Mouse (Mus musculus) MEL (cell line): Measurements from ENCODE around the gene Prep. TPM values are rescaled to one million over a fixed set of nuclear protein-coding genes. Genes with fewer than 3 reads are reported as not detected.

Experiments used
- DNase-seq: peaks from one replicate; pipeline ENCODE4 v3.0.0; 2011; ENCODE audit warnings: low read depth, low spot score
- H3K27ac ChIP-seq: 2 replicates; pipeline ENCODE4 v1.5.1; 2012; ENCODE audit warnings: low read depth, mild to moderate bottlenecking, control low read depth, low read length, moderate library complexity; ENCODE audit not compliant: control insufficient read depth
- H3K27me3 ChIP-seq, 2 experiments: fragments of 150-350 bp in 1 of 2; sonication (generic) in 1 of 2; 2 replicates each; pipeline ENCODE4 v1.6.1; 2012; ENCODE audit warnings: low read length in 2 of 2, mild to moderate bottlenecking in 2 of 2, improper control_type of control experiment in 1 of 2, moderate library complexity in 1 of 2; ENCODE audit not compliant: insufficient read depth in 2 of 2, control insufficient read depth in 1 of 2
- H3K36me3 ChIP-seq, 2 experiments: 2 replicates each; pipeline ENCODE4 v1.6.1; 2012 to 2014; ENCODE audit warnings: low read length in 2 of 2, improper control_type of control experiment in 1 of 2, inconsistent platforms in 1 of 2, mild to moderate bottlenecking in 1 of 2; ENCODE audit not compliant: insufficient read depth in 2 of 2, control insufficient read depth in 1 of 2
- H3K4me1 ChIP-seq, 2 experiments: fragments of 150-350 bp in 1 of 2; sonication (generic) in 1 of 2; 2 replicates each; pipeline ENCODE4 v1.6.1; 2012; ENCODE audit warnings: low read length in 2 of 2, improper control_type of control experiment in 1 of 2, mild to moderate bottlenecking in 1 of 2; ENCODE audit not compliant: insufficient read depth in 2 of 2, control insufficient read depth in 1 of 2
- H3K4me3 ChIP-seq, 2 experiments: fragments of 150-350 bp in 1 of 2; sonication (generic) in 1 of 2; 2 replicates each; pipeline ENCODE4 v1.5.1; 2012; ENCODE audit warnings: low read depth in 2 of 2, low read length in 2 of 2, mild to moderate bottlenecking in 2 of 2, moderate library complexity in 2 of 2, control low read depth in 1 of 2, improper control_type of control experiment in 1 of 2; ENCODE audit not compliant: control insufficient read depth in 1 of 2, insufficient read depth in 1 of 2
- H3K79me2 ChIP-seq: 2 replicates; pipeline ENCODE4 v1.6.1; 2012; ENCODE audit warnings: mild to moderate bottlenecking, low read length, moderate library complexity; ENCODE audit not compliant: control insufficient read depth, poor library complexity, insufficient read depth
- H3K9ac ChIP-seq: 2 replicates; pipeline ENCODE4 v1.6.1; 2012; ENCODE audit warnings: low read depth, mild to moderate bottlenecking, control low read depth, low read length, moderate library complexity; ENCODE audit not compliant: control insufficient read depth, poor library complexity, severe bottlenecking
- H3K9me3 ChIP-seq: fragments of 150-350 bp; sonication (generic); replicated peaks from 2 replicates; pipeline ENCODE4 v1.6.1; 2012; ENCODE audit warnings: mild to moderate bottlenecking, low read length, improper control_type of control experiment, moderate library complexity; ENCODE audit not compliant: insufficient read depth
- CTCF ChIP-seq, 3 experiments: IDR thresholded peaks in 2 of 3; conservative IDR thresholded peaks in 1 of 3; 2 replicates each; pipeline ENCODE4 v1.5.1; 2011 to 2012; ENCODE audit warnings: low read length in 3 of 3, low read depth in 2 of 3, mild to moderate bottlenecking in 2 of 3, improper control_type of control experiment in 1 of 3, inconsistent platforms in 1 of 3, mixed read lengths in 1 of 3, moderate library complexity in 1 of 3; ENCODE audit not compliant: control insufficient read depth in 1 of 3, insufficient read depth in 1 of 3, poor library complexity in 1 of 3, severe bottlenecking in 1 of 3
- E2F4 ChIP-seq: IDR thresholded peaks from 2 replicates; pipeline ENCODE4 v1.6.1; 2011; ENCODE audit warnings: low read depth, low read length, improper control_type of control experiment, borderline replicate concordance
- ETS1 ChIP-seq: IDR thresholded peaks from 2 replicates; pipeline ENCODE4 v1.6.1; 2012; ENCODE audit warnings: low read depth, mild to moderate bottlenecking, inconsistent platforms, low read length, improper control_type of control experiment, moderate library complexity
- GATA1 ChIP-seq: IDR thresholded peaks from 2 replicates; pipeline ENCODE4 v1.6.1; 2011; ENCODE audit warnings: low read depth, low read length, improper control_type of control experiment
- HCFC1 ChIP-seq: IDR thresholded peaks from 2 replicates; pipeline ENCODE4 v1.6.1; 2012; ENCODE audit warnings: low read depth, mild to moderate bottlenecking, inconsistent platforms, low read length, improper control_type of control experiment, moderate library complexity
- KAT2A ChIP-seq: conservative IDR thresholded peaks from 2 replicates; pipeline ENCODE4 v1.6.1; 2012; ENCODE audit warnings: low read depth, low read length, improper control_type of control experiment, inconsistent platforms
- MAFK ChIP-seq: IDR thresholded peaks from 2 replicates; pipeline ENCODE4 v1.6.1; 2011; ENCODE audit warnings: low read depth, mild to moderate bottlenecking, low read length, improper control_type of control experiment, borderline replicate concordance
- MAX ChIP-seq: IDR thresholded peaks from 2 replicates; pipeline ENCODE4 v1.6.1; 2011; ENCODE audit warnings: low read length, improper control_type of control experiment
- MYC ChIP-seq: IDR thresholded peaks from 2 replicates; pipeline ENCODE4 v1.6.1; 2011; ENCODE audit warnings: low read depth, mild to moderate bottlenecking, low read length, improper control_type of control experiment, moderate library complexity
- POLR2AphosphoS2 ChIP-seq: IDR thresholded peaks from 2 replicates; pipeline ENCODE4 v1.6.1; 2011; ENCODE audit warnings: low read length, improper control_type of control experiment
- POLR2AphosphoS5 ChIP-seq: IDR thresholded peaks from 2 replicates; pipeline ENCODE4 v1.6.1; 2012; ENCODE audit warnings: low read depth, borderline replicate concordance, mild to moderate bottlenecking, inconsistent platforms, low read length, moderate library complexity, mixed read lengths
- SMC3 ChIP-seq: IDR thresholded peaks from 2 replicates; pipeline ENCODE4 v1.6.1; 2011; ENCODE audit warnings: low read depth, low read length, improper control_type of control experiment
- USF2 ChIP-seq, 2 experiments: IDR thresholded peaks; 2 replicates each; pipeline ENCODE4 v1.6.1; 2011 to 2012; ENCODE audit warnings: improper control_type of control experiment in 2 of 2, low read length in 2 of 2, borderline replicate concordance in 1 of 2, inconsistent platforms in 1 of 2, low read depth in 1 of 2, mild to moderate bottlenecking in 1 of 2; ENCODE audit not compliant: insufficient read depth in 1 of 2
- ZC3H11A ChIP-seq: IDR thresholded peaks from 2 replicates; pipeline ENCODE4 v1.6.1; 2012; ENCODE audit warnings: low read depth, mild to moderate bottlenecking, inconsistent platforms, low read length, improper control_type of control experiment
- ZMIZ1 ChIP-seq: IDR thresholded peaks from 2 replicates; pipeline ENCODE4 v1.6.1; 2012; ENCODE audit warnings: low read depth, mild to moderate bottlenecking, inconsistent platforms, low read length, improper control_type of control experiment, moderate library complexity
- polyA plus RNA-seq, 2 experiments: library from polyadenylated mRNA; stranded (reverse) in 1 of 2; unstranded in 1 of 2; fragments of >175 nt in 1 of 2; fragments of >200 nt in 1 of 2; gene quantifications; 2 replicates each; pipeline versions ENCODE4 v1.2.1 to v1.2.4; 2012; ENCODE audit warnings: low replicate concordance in 2 of 2, low read depth in 1 of 2; ENCODE audit not compliant: insufficient read length in 2 of 2, insufficient read depth in 1 of 2, missing spikeins in 1 of 2
- total RNA-seq: library from RNA; depleted of rRNA; stranded (reverse); fragments of 300-350 nt; gene quantifications from 2 replicates; pipeline ENCODE4 v1.2.3, GENCODE M21; 2012

Gene Prep
- total and polyA plus RNA-seq, 3 experiments = 12.0 to 24.4 TPM; not detected in 1

GRCm38 (mm10) chr10:45098751-45099150 lies 31.7 kb downstream of the Prep start:
- Histone ChIP-seq H3K4me3 (no peak overlapping the region), H3K9ac (no peak overlapping the region)
- peak; percentile 16 for DNase-seq
- TF ChIP-seq SMC3 = no peak
- peak in 1 of 3 experiments; percentile 27; a peak in 1 of 6 replicates for TF ChIP-seq CTCF (IDR thresholded peaks at IDR 0.05 in 2 of 3, conservative IDR thresholded peaks at IDR 0.05 in 1 of 3; ENCODE audit: control insufficient read depth in 1 of 3, insufficient read depth in 1 of 3, low read depth in 2 of 3, low read length in 3 of 3, poor library complexity in 1 of 3, severe bottlenecking in 1 of 3)
- no peak for TF ChIP-seq ZC3H11A
- TF ChIP-seq, all 39 proteins: peak for 1
- Histone ChIP-seq H3K4me1 (no peaks in the 10 kb centered on the region), H3K27me3 (no peaks in the 10 kb centered on the region), H3K9me3 (no peaks in the 10 kb centered on the region), H3K27ac (no peak overlapping the region), H3K36me3 (peaks cover 0 to 32% of the 10 kb centered on the region in 2 experiments; a peak in 2 of 4 replicates), H3K79me2 (no peaks in the 10 kb centered on the region)

GRCm38 (mm10) chr10:45100473-45100872 lies 33.5 kb downstream of the Prep start:
- DNase-seq = no peak
- Histone ChIP-seq H3K4me3 (no peak overlapping the region), H3K27me3 (no peaks in the 10 kb centered on the region), H3K9ac (no peak overlapping the region), H3K4me1 (no peaks in the 10 kb centered on the region), H3K27ac (no peak overlapping the region), H3K36me3 (peaks cover 0 to 26% of the 10 kb centered on the region in 2 experiments; a peak in 3 of 4 replicates), H3K9me3 (no peaks in the 10 kb centered on the region), H3K79me2 (no peaks in the 10 kb centered on the region; the same call in 1 of the 2 replicates)
- no peak for TF ChIP-seq ETS1

GRCm38 (mm10) chr10:45103184-45103583 lies 36.2 kb downstream of the Prep start:
- Histone ChIP-seq H3K4me1 (no peaks in the 10 kb centered on the region), H3K36me3 (peaks cover 0 to 19% of the 10 kb centered on the region in 2 experiments; a peak in 3 of 4 replicates), H3K9me3 (no peaks in the 10 kb centered on the region), H3K4me3 (no peak overlapping the region), H3K27me3 (no peaks in the 10 kb centered on the region), H3K27ac (no peak overlapping the region), H3K9ac (no peak overlapping the region), H3K79me2 (no peaks in the 10 kb centered on the region; the same call in 1 of the 2 replicates)
- no peak for DNase-seq
- TF ChIP-seq ZC3H11A (no peak), MAX (no peak), E2F4 (no peak), KAT2A (no peak), ETS1 (no peak), MYC (no peak)

- Histone ChIP-seq H3K9ac (no peak overlapping the region), H3K4me1 (no peaks in the 10 kb centered on the region)
- TF ChIP-seq ZMIZ1 (no peak), HCFC1 (no peak), KAT2A (no peak), USF2 (IDR thresholded peaks at IDR 0.05; ENCODE audit: borderline replicate concordance in 1 of 2, insufficient read depth in 1 of 2, low read depth in 1 of 2, low read length in 2 of 2) (no peak), POLR2AphosphoS5 (no peak), POLR2AphosphoS2 (no peak), MAFK (no peak), GATA1 (no peak)
- TF ChIP-seq, all 39 proteins: peak for 0
- no peaks in the 10 kb centered on the region for H3K9me3 ChIP-seq
- no peak overlapping the region for H3K4me3 ChIP-seq
- DNase-seq = no peak
- H3K79me2 ChIP-seq = no peaks in the 10 kb centered on the region; the same call in 1 of the 2 replicates
- H3K36me3 ChIP-seq = peaks cover 0 to 17% of the 10 kb centered on the region in 2 experiments; a peak in 3 of 4 replicates
- H3K27ac ChIP-seq = no peak overlapping the region
- no peaks in the 10 kb centered on the region for H3K27me3 ChIP-seq
Measured at GRCm38 (mm10) chr10:45104098-45104497, 37.1 kb downstream of the Prep start.
